Mouse (Mus musculus): ENCODE data around the gene Terb2. TPM values are rescaled to one million over a fixed set of nuclear protein-coding genes. Genes with fewer than 3 reads are reported as not detected.
"Not testable (repeated sequence)": the region's sequence is repeated elsewhere in the genome, so short reads cannot be mapped to it uniquely, and the experiment has no call there.

Terb2 gene
- polyA plus RNA-seq, 1 experiment from 2014 or later = not detected

- H3K4me2 ChIP-seq; H3K4me3 ChIP-seq (replicated peaks); ATAC-seq (ENCODE audit: low FRiP score); H3K4me1 ChIP-seq; H3K27ac ChIP-seq; H3K9ac ChIP-seq; H3K27me3 ChIP-seq; H3K36me3 ChIP-seq (replicated peaks); H3K9me3 ChIP-seq: not testable (repeated sequence)
- WGBS = 95% methylated on average over 4 of the region's 4 CpGs
These were observed 31.0 kb downstream of the Terb2 start for GRCm38 (mm10) chr2:122217075-122217474.

GRCm38 (mm10) chr2:122218234-122218633 lies 32.2 kb downstream of the Terb2 start:
- H3K9me3 ChIP-seq = no peaks in the 10 kb centered on the region
- no peak overlapping the region for H3K4me2 ChIP-seq
- 71% methylated on average over 2 of the region's 2 CpGs for WGBS
- H3K27me3 ChIP-seq = no peaks in the 10 kb centered on the region
- no peaks in the 10 kb centered on the region for H3K36me3 ChIP-seq (replicated peaks)
- no peak overlapping the region for H3K9ac ChIP-seq
- no peak overlapping the region for H3K4me3 ChIP-seq (replicated peaks)
- no peak for ATAC-seq (ENCODE audit: low FRiP score)
- H3K4me1 ChIP-seq = no peaks in the 10 kb centered on the region
- H3K27ac ChIP-seq = no peak overlapping the region

DNA sequence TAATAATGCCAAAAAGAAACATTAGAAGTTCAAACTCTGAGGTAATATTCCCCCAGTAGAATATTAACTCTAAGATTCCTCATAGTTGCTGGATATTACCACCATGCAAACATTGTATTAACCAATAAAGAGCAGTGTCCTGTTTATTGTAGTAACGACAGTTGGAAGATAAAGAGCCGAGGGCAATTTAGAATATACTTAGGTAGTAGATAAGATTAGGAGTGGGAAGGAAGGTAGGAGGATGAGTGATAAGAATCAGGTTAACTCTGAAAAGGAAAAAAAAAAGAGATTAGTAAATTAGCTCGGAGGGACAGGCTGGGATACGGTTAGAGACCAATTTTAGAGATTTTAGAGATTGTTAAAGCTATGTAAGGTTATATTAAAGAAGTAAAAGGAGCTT lies 35.3 kb downstream of the Terb2 start:
- Histone ChIP-seq H3K4me1 (no peaks in the 10 kb centered on the region), H3K36me3 (replicated peaks) (no peaks in the 10 kb centered on the region), H3K9me3 (no peaks in the 10 kb centered on the region), H3K27ac (no peak overlapping the region), H3K27me3 (no peaks in the 10 kb centered on the region), H3K4me2 (no peak overlapping the region), H3K4me3 (replicated peaks) (no peak overlapping the region), H3K9ac (no peak overlapping the region)
- WGBS = 88% methylated on average over 4 of the region's 4 CpGs
- no peak for ATAC-seq (ENCODE audit: low FRiP score)

GRCm38 (mm10) chr2:122221798-122222197 lies 35.7 kb downstream of the Terb2 start:
- no peak overlapping the region for H3K9ac ChIP-seq
- ATAC-seq (ENCODE audit: low FRiP score) = no peak
- H3K36me3 ChIP-seq (replicated peaks) = no peaks in the 10 kb centered on the region
- no peak overlapping the region for H3K27ac ChIP-seq
- H3K4me1 ChIP-seq = no peaks in the 10 kb centered on the region
- H3K27me3 ChIP-seq = no peaks in the 10 kb centered on the region
- H3K4me3 ChIP-seq (replicated peaks) = no peak overlapping the region
- H3K4me2 ChIP-seq = no peak overlapping the region
- 66% methylated on average over 5 of the region's 5 CpGs for WGBS
- H3K9me3 ChIP-seq = no peaks in the 10 kb centered on the region

- Histone ChIP-seq H3K9me3 (no peaks in the 10 kb centered on the region), H3K27me3 (no peaks in the 10 kb centered on the region), H3K36me3 (replicated peaks) (no peaks in the 10 kb centered on the region), H3K4me3 (replicated peaks) (no peak overlapping the region), H3K4me1 (no peaks in the 10 kb centered on the region), H3K9ac (no peak overlapping the region), H3K4me2 (no peak overlapping the region), H3K27ac (no peak overlapping the region)
- 96% methylated on average over 5 of the region's 5 CpGs for WGBS
- no peak for ATAC-seq (ENCODE audit: low FRiP score)
These were observed 36.2 kb downstream of the Terb2 start for GRCm38 (mm10) chr2:122222272-122222671.

- ATAC-seq (ENCODE audit: low FRiP score) = no peak
- no peak overlapping the region for H3K4me2 ChIP-seq
- no peaks in the 10 kb centered on the region for H3K9me3 ChIP-seq
- no peaks in the 10 kb centered on the region for H3K36me3 ChIP-seq (replicated peaks)
- H3K27ac ChIP-seq = no peak overlapping the region
- no peak overlapping the region for H3K9ac ChIP-seq
- no peaks in the 10 kb centered on the region for H3K27me3 ChIP-seq
- no peaks in the 10 kb centered on the region for H3K4me1 ChIP-seq
- H3K4me3 ChIP-seq (replicated peaks) = no peak overlapping the region
These were observed 37.6 kb downstream of the Terb2 start for GRCm38 (mm10) chr2:122223654-122224053.

DNA sequence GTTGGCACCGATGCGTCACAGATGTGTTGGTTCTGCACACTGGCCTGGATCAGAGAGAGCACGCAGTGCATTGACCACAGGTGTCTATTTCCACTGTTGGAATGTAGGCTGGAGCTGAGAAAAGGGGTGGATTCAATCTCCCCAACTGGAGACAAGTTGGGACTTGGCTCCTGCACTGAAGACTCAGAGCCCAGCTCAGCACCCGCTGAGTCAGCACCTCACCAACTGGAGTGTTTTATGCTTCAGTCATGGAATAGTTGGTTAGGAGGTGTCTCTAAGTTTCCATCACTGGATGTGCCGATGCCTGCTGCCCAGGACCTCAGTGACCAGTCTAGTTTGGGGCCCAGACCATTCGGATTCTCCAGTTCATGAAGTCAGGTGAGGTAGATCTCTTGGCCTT lies 44.3 kb downstream of the Terb2 start:
- Histone ChIP-seq H3K4me2 (no peak overlapping the region), H3K36me3 (replicated peaks) (no peaks in the 10 kb centered on the region), H3K4me3 (replicated peaks) (no peak overlapping the region), H3K4me1 (peaks cover 7% of the 10 kb centered on the region; the same call in 1 of the 2 replicates), H3K27me3 (0 out of 2 replicates have a peak, but pooled peaks cover under 1% of the 10 kb centered on the region), H3K9me3 (no peaks in the 10 kb centered on the region), H3K9ac (no peak overlapping the region), H3K27ac (no peak overlapping the region)
- WGBS = 90% methylated on average over 6 of the region's 6 CpGs
- no peak for ATAC-seq (ENCODE audit: low FRiP score)

DNA sequence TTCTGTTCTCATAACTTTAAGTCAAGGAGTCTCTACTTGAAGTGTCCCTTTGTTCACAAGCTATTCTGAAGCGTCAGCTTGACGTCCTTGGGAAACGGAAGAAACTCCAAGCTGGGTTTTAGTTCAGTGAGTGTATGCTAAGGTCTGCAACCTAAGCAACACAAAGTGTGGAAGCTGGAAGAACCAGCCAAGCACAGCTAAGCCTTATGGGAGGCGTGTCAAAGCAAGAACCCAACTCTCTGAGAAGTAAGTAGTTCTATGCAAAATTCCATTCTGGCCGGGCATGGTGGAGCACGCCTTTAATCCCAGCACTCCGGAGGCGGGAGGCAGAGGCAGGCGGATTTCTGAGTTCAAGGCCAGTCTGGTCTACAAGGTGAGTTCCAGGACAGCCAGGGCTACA lies 45.5 kb downstream of the Terb2 start:
- Histone ChIP-seq H3K36me3 (replicated peaks) (no peaks in the 10 kb centered on the region), H3K27ac (no peak overlapping the region), H3K4me3 (replicated peaks) (no peak overlapping the region), H3K4me1 (peaks cover 9% of the 10 kb centered on the region; the same call in 1 of the 2 replicates), H3K9me3 (no peaks in the 10 kb centered on the region), H3K4me2 (no peak overlapping the region), H3K9ac (no peak overlapping the region), H3K27me3 (0 out of 2 replicates have a peak, but pooled peaks cover 4% of the 10 kb centered on the region)
- no peak for ATAC-seq (ENCODE audit: low FRiP score)
- 73% methylated on average over 9 of the region's 9 CpGs for WGBS

DNA sequence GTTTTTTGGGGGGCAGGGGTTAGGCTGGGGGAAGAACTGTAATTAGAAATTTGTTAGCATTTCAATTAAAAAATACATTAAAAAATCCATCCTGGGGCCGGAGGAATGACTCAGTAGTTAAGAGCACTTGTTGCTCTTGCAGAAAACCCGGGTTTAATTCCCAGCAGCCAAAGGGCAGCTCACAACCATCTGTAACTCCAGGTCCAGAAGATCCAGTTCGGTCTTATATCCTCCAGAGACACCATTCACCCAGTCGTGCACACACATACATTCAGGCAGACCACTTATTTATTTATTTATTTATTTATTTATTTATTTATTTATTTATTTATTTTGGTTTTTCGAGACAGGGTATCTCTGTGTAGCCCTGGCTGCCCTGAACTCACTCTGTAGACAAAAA lies 47.3 kb downstream of the Terb2 start:
- Histone ChIP-seq H3K4me3 (replicated peaks) (no peak overlapping the region), H3K27ac (no peak overlapping the region), H3K4me1 (peaks cover 9% of the 10 kb centered on the region; the same call in 1 of the 2 replicates), H3K27me3 (0 out of 2 replicates have a peak, but pooled peaks cover 4% of the 10 kb centered on the region), H3K36me3 (replicated peaks) (no peaks in the 10 kb centered on the region), H3K9ac (no peak overlapping the region), H3K9me3 (no peaks in the 10 kb centered on the region), H3K4me2 (no peak overlapping the region)
- WGBS = 64% methylated on average over 5 of the region's 5 CpGs
- peak; percentile 4; the same call in 1 of the 2 replicates for ATAC-seq (ENCODE audit: low FRiP score)

DNA sequence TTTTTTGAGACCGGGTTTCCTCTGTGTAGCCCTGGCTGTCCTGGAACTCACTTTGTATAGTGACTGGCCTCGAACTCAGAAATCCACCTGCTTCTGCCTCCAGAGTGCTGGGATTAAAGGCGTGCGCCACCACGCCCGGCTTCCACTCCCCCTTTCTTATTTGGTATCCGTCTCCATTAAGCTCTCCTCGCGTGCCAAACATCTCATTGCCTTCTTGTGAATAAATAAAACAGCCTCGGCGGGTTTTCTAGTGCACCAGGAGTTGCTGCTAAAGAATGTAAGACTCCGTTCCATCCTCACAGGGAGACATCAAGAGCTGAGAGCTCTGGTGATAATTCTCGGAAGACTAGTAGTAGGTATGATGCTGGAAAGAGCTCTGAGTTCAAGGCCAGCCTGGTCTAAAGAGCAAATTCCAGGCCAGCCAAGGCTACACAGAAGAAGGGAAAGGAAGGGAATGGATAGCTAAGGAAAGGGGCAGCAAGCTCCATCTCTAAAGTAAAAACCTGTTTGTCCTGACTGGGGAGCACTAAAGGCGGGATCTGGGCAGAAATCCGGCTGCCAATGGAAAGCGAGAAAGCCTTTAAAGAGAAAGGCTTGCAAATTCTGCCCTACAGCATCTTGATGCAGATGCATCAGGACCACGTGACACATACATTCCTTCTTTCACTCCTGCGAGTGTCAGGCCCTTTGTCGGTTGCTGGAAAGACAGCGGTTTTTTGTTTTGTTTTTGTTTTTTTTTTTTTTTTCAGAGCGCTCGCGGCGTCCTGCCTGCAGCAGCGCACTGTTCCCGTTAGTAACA lies 47.9 kb downstream of the Terb2 start:
- peaks cover 9% of the 10 kb centered on the region; the same call in 1 of the 2 replicates for H3K4me1 ChIP-seq
- ATAC-seq (ENCODE audit: low FRiP score) = peak; percentile 57
- H3K4me2 ChIP-seq = peak overlapping the region; percentile 84
- H3K9ac ChIP-seq = peak overlapping the region; percentile 56
- peak overlapping the region; percentile 55 for H3K4me3 ChIP-seq (replicated peaks)
- H3K27me3 ChIP-seq = 0 out of 2 replicates have a peak, but pooled peaks cover 4% of the 10 kb centered on the region
- H3K27ac ChIP-seq = peak overlapping the region; percentile 81
- 3% methylated on average over 26 of the region's 26 CpGs for whole genome bisulfite sequencing
- no peaks in the 10 kb centered on the region for H3K9me3 ChIP-seq
- H3K36me3 ChIP-seq (replicated peaks) = no peaks in the 10 kb centered on the region

- Histone ChIP-seq H3K9ac (peak within 1 kb of the TSS; percentile 56), H3K27me3 (0 out of 2 replicates have a peak, but pooled peaks cover 4% of the 10 kb centered on the region), H3K4me3 (replicated peaks) (peak within 1 kb of the TSS; percentile 55), H3K4me2 (peak within 1 kb of the TSS; percentile 84), H3K9me3 (no peaks in the 10 kb centered on the region), H3K4me1 (peaks cover 9% of the 10 kb centered on the region; the same call in 1 of the 2 replicates), H3K27ac (peak within 1 kb of the TSS; percentile 81), H3K36me3 (replicated peaks) (no peaks in the 10 kb centered on the region)
- under 1% methylated on average over 35 of the region's 35 CpGs for WGBS
- ATAC-seq (ENCODE audit: low FRiP score) = peak; percentile 96
These were observed 48.7 kb downstream of the Terb2 start, which contains the start of gene Sord for GRCm38 (mm10) chr2:122234611-122235288. Gene Sord, plus strand, starts transcription at chr2:122234749.

DNA sequence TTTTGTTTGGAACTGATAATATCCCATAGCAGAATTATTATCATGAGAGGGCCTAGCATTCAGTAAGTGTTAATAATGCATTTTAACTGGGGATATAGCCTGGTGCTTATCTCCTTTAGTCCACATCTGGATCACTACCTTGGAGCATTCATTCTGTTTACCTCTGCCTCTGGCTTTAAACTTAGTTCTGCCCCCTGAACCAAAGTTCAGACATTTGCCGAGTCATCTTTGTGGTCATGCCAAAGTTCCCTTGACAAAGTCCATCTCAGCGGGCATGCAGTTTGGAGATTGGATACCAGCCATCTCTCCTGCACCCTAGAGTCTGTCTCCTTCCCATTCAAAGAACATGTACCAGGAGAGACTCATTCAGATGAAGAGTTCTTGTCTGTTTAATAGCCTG lies 49.4 kb downstream of the Terb2 start:
- Histone ChIP-seq H3K36me3 (replicated peaks) (no peaks in the 10 kb centered on the region), H3K27me3 (0 out of 2 replicates have a peak, but pooled peaks cover 4% of the 10 kb centered on the region), H3K9me3 (no peaks in the 10 kb centered on the region), H3K4me3 (replicated peaks) (peak overlapping the region; percentile 55), H3K9ac (no peak overlapping the region; the same call in 1 of the 2 replicates), H3K4me1 (peaks cover 9% of the 10 kb centered on the region; the same call in 1 of the 2 replicates), H3K27ac (no peak overlapping the region), H3K4me2 (peak overlapping the region; percentile 84)
- no peak for ATAC-seq (ENCODE audit: low FRiP score)
- 82% methylated on average over 2 of the region's 2 CpGs for WGBS
